Mouse (Mus musculus): ENCODE results near the gene Ryr2. TPM values are rescaled to one million over a fixed set of nuclear protein-coding genes. Genes with fewer than 3 reads are reported as not detected.
A peak's percentile ranks its signal among the peaks of the same experiment; 100 is the strongest.

Gene Ryr2
- polyA plus RNA-seq, 1 experiment from 2014 or later = 0.19 TPM

GRCm38 (mm10) chr13:11880503-11881227 lies 226.1 kb downstream of the Ryr2 start:
- 76% methylated on average over 10 of the region's 10 CpGs for WGBS
- Histone ChIP-seq H3K9me3 (no peaks in the 10 kb centered on the region), H3K27ac (no peak overlapping the region), H3K27me3 (ENCODE audit: poor library complexity, severe bottlenecking) (no peaks in the 10 kb centered on the region), H3K36me3 (replicated peaks) (no peaks in the 10 kb centered on the region), H3K4me3 (no peak overlapping the region), H3K4me1 (no peaks in the 10 kb centered on the region)
- no peak for DNase-seq (ENCODE audit: extremely low spot score, low spot score)

DNA sequence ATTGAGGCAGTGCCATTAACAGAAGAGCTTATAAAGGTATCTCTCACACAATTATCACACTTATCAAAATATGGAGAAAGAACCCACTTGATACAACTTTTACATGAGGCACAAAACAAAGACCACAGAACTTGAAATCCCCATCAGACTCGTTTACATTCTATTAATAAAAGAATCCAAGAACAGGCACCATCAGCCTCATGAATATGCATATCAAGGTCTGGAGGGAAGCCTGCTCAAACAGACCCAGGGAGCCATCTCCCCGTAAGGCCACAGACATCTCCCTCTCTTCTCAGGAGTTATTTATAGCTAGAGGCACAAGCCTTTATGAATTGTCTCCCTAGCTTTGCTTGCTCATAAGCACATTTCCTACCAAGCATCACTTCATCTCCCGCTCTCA lies 227.7 kb downstream of the Ryr2 start:
- no peaks in the 10 kb centered on the region for H3K27me3 ChIP-seq (ENCODE audit: poor library complexity, severe bottlenecking)
- no peaks in the 10 kb centered on the region for H3K4me1 ChIP-seq
- H3K4me3 ChIP-seq = no peak overlapping the region
- 79% methylated on average over 3 of the region's 3 CpGs for WGBS
- no peaks in the 10 kb centered on the region for H3K9me3 ChIP-seq
- H3K36me3 ChIP-seq (replicated peaks) = no peaks in the 10 kb centered on the region
- H3K27ac ChIP-seq = no peak overlapping the region
- no peak for DNase-seq (ENCODE audit: extremely low spot score, low spot score)

DNA sequence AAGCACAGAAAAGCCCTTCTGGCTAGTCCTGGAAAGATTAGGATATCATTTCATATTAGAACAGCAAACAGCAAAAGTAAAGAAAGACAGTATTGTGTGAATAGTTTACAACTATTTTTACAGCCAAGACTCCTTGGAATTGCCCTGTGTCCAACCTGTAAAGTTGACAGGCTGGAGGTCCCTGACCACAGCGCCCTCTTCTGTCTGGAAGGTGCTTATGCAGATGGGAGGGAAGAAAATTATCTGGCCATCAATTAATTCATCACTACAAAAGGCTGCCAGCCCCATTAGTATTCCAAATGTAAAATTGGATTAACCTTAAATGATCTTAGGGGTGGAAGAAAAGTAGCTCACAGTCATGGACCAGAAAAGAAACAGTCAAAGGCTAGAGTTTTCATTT lies 231.9 kb downstream of the Ryr2 start:
- no peak for DNase-seq (ENCODE audit: extremely low spot score, low spot score)
- no peaks in the 10 kb centered on the region for H3K27me3 ChIP-seq (ENCODE audit: poor library complexity, severe bottlenecking)
- WGBS = 4% methylated on average over 1 of the region's 1 CpGs
- no peaks in the 10 kb centered on the region for H3K9me3 ChIP-seq
- no peaks in the 10 kb centered on the region for H3K4me1 ChIP-seq
- H3K36me3 ChIP-seq (replicated peaks) = no peaks in the 10 kb centered on the region
- H3K4me3 ChIP-seq = no peak overlapping the region
- H3K27ac ChIP-seq = no peak overlapping the region

GRCm38 (mm10) chr13:11869971-11870370 lies 236.8 kb downstream of the Ryr2 start:
- Histone ChIP-seq H3K4me3 (no peak overlapping the region), H3K36me3 (replicated peaks) (no peaks in the 10 kb centered on the region), H3K27ac (no peak overlapping the region), H3K27me3 (ENCODE audit: poor library complexity, severe bottlenecking) (no peaks in the 10 kb centered on the region), H3K4me1 (no peaks in the 10 kb centered on the region), H3K9me3 (no peaks in the 10 kb centered on the region)
- 77% methylated on average over 1 of the region's 1 CpGs for WGBS
- DNase-seq (ENCODE audit: extremely low spot score, low spot score) = no peak

DNA sequence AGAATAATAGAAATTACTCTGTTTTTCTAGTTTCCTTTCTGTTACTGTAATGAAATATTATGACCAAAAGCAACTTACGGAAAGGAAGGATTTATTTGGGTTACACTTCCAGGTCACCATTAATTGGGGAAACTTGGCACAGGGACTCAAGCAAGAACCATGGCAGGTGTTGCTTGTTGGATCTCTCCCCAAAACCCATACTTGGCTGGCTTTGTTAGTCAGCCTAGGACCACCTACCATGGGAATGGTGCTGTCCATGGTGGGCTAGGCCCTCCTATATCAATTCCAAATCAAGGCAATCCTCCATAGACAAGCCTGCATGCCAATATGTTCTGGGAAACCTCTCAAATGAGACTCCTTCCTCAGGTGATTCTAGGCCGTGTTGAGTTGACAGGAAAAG lies 237.3 kb downstream of the Ryr2 start:
- Histone ChIP-seq H3K27me3 (ENCODE audit: poor library complexity, severe bottlenecking) (no peaks in the 10 kb centered on the region), H3K4me1 (no peaks in the 10 kb centered on the region), H3K36me3 (replicated peaks) (no peaks in the 10 kb centered on the region), H3K4me3 (no peak overlapping the region), H3K9me3 (no peaks in the 10 kb centered on the region), H3K27ac (no peak overlapping the region)
- WGBS = 87% methylated on average over 2 of the region's 2 CpGs
- DNase-seq (ENCODE audit: extremely low spot score, low spot score) = no peak

- no peak for DNase-seq (ENCODE audit: extremely low spot score, low spot score)
These were observed 237.8 kb downstream of the Ryr2 start for GRCm38 (mm10) chr13:11868979-11869378.

GRCm38 (mm10) chr13:11868056-11868455 lies 238.7 kb downstream of the Ryr2 start:
- Histone ChIP-seq H3K36me3 (replicated peaks) (no peaks in the 10 kb centered on the region), H3K27me3 (ENCODE audit: poor library complexity, severe bottlenecking) (no peaks in the 10 kb centered on the region), H3K27ac (no peak overlapping the region), H3K9me3 (no peaks in the 10 kb centered on the region), H3K4me3 (no peak overlapping the region), H3K4me1 (no peaks in the 10 kb centered on the region)
- WGBS = 90% methylated on average over 7 of the region's 7 CpGs
- DNase-seq (ENCODE audit: extremely low spot score, low spot score) = no peak

More at GRCm38 (mm10) chr13:11868979-11869378, 237.8 kb downstream of the Ryr2 start:
- no peaks in the 10 kb centered on the region for H3K27me3 ChIP-seq (ENCODE audit: poor library complexity, severe bottlenecking)
- H3K9me3 ChIP-seq = no peaks in the 10 kb centered on the region
- H3K4me1 ChIP-seq = no peaks in the 10 kb centered on the region
- no peaks in the 10 kb centered on the region for H3K36me3 ChIP-seq (replicated peaks)
- no peak overlapping the region for H3K27ac ChIP-seq
- H3K4me3 ChIP-seq = no peak overlapping the region
- 89% methylated on average over 2 of the region's 2 CpGs for WGBS

GRCm38 (mm10) chr13:11865261-11865660 lies 241.5 kb downstream of the Ryr2 start:
- DNase-seq (ENCODE audit: extremely low spot score, low spot score) = no peak
- Histone ChIP-seq H3K36me3 (replicated peaks) (no peaks in the 10 kb centered on the region), H3K9me3 (no peaks in the 10 kb centered on the region), H3K27ac (no peak overlapping the region), H3K27me3 (ENCODE audit: poor library complexity, severe bottlenecking) (no peaks in the 10 kb centered on the region), H3K4me1 (no peaks in the 10 kb centered on the region), H3K4me3 (no peak overlapping the region)
- WGBS = 95% methylated on average over 3 of the region's 3 CpGs

DNA sequence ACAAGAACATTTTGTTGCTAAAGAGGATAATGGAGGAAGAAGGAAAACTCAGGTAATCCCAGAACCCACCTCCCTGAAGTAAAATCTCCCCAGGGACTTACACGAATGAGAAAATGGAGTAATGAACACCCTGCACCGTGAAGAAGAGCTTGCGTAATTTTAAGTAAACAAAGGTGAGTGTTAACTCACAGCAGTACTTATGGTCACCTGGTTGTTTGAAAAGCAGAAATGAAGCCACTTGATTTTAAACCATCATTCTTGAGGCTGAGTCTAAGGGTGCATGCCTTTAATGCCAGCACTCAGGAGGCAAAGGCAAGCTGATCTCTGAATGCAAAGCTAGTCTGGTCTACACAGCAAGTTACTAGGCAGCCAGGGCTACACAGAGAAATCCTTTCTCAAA lies 255.1 kb downstream of the Ryr2 start:
- Histone ChIP-seq H3K27ac (no peak overlapping the region), H3K9me3 (no peaks in the 10 kb centered on the region), H3K4me3 (no peak overlapping the region), H3K36me3 (replicated peaks) (no peaks in the 10 kb centered on the region), H3K4me1 (no peaks in the 10 kb centered on the region), H3K27me3 (ENCODE audit: poor library complexity, severe bottlenecking) (no peaks in the 10 kb centered on the region)
- WGBS = 91% methylated on average over 3 of the region's 3 CpGs
- DNase-seq (ENCODE audit: extremely low spot score, low spot score) = no peak

GRCm38 (mm10) chr13:11843889-11844288 lies 262.9 kb downstream of the Ryr2 start:
- Histone ChIP-seq H3K4me3 (no peak overlapping the region), H3K36me3 (replicated peaks) (no peaks in the 10 kb centered on the region), H3K27me3 (ENCODE audit: poor library complexity, severe bottlenecking) (no peaks in the 10 kb centered on the region), H3K27ac (no peak overlapping the region), H3K4me1 (no peaks in the 10 kb centered on the region), H3K9me3 (no peaks in the 10 kb centered on the region)
- WGBS = 97% methylated on average over 1 of the region's 1 CpGs
- no peak for DNase-seq (ENCODE audit: extremely low spot score, low spot score)

DNA sequence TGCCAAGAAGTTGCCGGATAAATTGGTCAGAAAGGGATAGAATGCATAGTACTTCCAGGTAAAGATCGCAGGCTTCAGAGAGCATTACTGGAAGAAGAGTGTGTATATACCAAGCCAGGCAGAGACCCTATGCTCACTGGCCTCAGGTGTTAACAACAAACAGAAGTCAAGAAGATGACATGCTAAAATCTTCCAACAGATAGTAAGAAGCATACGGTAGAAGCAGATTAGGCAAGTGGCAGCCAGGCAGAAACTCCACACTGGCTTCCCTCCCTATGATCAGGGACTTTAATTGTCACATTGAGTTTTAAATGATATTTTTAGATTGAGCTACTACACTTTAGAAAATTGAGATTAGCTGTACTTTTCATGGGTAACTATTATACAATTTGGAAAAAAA lies 268.9 kb downstream of the Ryr2 start:
- Histone ChIP-seq H3K27ac (no peak overlapping the region), H3K27me3 (ENCODE audit: poor library complexity, severe bottlenecking) (no peaks in the 10 kb centered on the region), H3K36me3 (replicated peaks) (no peaks in the 10 kb centered on the region), H3K9me3 (no peaks in the 10 kb centered on the region), H3K4me3 (no peak overlapping the region), H3K4me1 (peaks cover 9% of the 10 kb centered on the region; the same call in 1 of the 2 replicates)
- WGBS = 94% methylated on average over 3 of the region's 3 CpGs
- no peak for DNase-seq (ENCODE audit: extremely low spot score, low spot score)

DNA sequence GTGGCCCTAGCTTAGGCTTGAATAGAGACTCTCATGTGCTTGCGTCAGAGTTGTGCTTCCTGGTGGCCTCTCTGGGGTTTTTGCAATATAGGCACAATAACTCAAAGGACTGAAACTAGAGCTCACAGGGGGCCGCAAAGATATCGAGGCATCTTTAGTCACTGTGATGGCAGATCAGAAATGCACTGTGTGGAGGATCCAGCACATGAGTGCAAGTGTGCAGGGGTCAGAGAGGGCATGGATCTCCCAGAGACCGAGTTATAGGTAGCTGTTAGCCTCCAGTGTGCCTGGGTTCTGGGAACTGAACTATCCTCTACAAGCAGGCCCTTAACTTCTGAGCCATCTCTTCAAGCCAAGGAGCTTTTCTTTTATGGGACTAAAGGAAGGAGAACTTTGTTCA lies 269.6 kb downstream of the Ryr2 start:
- no peaks in the 10 kb centered on the region for H3K27me3 ChIP-seq (ENCODE audit: poor library complexity, severe bottlenecking)
- no peak for DNase-seq (ENCODE audit: extremely low spot score, low spot score)
- 84% methylated on average over 4 of the region's 4 CpGs for WGBS

GRCm38 (mm10) chr13:11836304-11837078 lies 270.3 kb downstream of the Ryr2 start:
- H3K4me1 ChIP-seq = peaks cover 9% of the 10 kb centered on the region; the same call in 1 of the 2 replicates
- WGBS = 44% methylated on average over 6 of the region's 6 CpGs
- no peaks in the 10 kb centered on the region for H3K36me3 ChIP-seq (replicated peaks)
- H3K4me3 ChIP-seq = no peak overlapping the region
- DNase-seq (ENCODE audit: extremely low spot score, low spot score) = no peak
- H3K27me3 ChIP-seq (ENCODE audit: poor library complexity, severe bottlenecking) = no peaks in the 10 kb centered on the region
- H3K27ac ChIP-seq = peak overlapping the region; percentile 56
- no peaks in the 10 kb centered on the region for H3K9me3 ChIP-seq

More for the DNA sequence above, 269.6 kb downstream of the Ryr2 start:
- H3K27ac ChIP-seq = peak overlapping the region; percentile 56
- no peaks in the 10 kb centered on the region for H3K36me3 ChIP-seq (replicated peaks)
- H3K4me3 ChIP-seq = no peak overlapping the region
- no peaks in the 10 kb centered on the region for H3K9me3 ChIP-seq
- peaks cover 9% of the 10 kb centered on the region; the same call in 1 of the 2 replicates for H3K4me1 ChIP-seq

All from forebrain, embryonic 10.5 days (tissue).